Mouse (Mus musculus): ENCODE measurements around the gene Boc.

Gene Boc

DNA sequence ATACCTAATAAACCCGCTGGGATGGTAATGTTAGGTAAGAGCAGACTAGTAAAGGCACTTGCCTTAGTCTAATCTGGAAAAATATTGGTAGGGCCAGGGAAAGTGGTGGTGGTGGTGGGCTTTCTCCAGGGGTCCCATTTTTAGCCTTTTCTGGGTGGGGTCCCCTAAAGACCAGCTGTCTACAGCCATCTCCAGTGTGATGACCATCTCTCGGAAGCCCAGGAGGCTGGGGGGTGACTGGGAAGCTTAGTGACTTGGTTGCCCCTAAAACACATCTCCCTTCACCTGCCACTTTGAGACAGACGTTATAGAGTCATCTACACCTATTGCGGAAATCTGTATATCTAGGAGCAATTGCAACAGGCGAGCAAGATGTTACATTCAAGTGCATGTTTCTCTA lies 6.0 kb downstream of the Boc start:
- DNase-seq, result no peak

DNA sequence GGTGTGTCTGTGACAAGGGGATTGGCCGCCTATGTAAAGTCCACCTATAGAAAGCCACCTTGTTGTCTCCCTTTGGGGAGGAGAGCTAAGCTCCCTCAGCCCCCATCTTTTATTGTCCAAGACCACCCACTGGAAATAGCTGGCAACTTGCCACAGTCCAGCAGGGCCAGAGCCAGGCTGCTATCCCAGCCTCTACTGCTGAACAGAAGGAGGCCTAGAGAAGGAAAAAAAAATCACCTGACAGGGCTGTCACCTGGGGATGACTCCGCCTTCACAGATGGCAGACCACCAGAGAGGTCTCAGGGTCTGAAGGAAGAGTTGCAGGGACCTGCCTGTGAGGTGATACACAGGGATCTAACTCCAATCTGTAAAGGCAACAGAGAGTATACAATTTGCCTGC lies 6.7 kb downstream of the Boc start:
- DNase-seq, result no peak

DNA sequence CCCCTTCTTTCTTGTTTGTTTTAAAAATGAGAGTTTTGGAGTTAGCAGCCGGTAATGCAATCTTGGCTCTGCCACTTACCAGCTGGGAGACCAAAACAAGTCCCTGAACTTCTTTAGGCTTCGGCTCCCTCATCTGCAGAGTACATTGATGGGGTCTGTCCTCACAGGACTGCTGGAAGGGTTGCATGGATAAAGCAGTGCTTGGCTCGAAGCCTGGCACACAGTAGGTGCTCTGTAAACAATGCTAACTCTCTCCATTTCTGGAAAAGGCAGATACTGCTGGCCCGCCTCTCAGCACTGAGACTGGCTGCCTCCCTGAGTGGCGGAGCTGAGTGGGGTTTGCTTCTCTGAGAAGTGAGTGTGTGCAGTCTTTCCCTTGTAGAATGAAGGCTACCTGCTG lies 7.2 kb downstream of the Boc start:
- DNase-seq, result no peak

DNA sequence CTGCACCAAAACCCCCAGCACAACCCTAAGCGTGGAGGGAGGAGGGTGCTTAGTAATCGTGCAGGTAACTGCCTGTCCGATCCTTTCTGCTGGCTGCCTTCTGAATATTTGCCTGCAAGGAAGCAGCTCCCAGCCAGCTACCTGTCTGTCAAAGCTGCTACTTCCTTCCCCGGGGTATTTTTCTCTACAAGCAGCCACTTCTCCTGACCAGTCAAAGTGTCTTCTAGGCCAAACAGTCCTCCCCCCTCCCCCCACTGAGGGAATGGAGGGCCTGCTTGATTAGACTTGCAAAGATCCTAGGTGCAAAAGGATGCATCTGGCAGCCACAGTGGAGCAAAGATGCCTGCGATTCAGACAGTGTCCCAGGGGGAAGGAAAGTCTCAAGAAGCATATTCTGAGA lies 7.9 kb downstream of the Boc start:
- no peak for DNase-seq

DNA sequence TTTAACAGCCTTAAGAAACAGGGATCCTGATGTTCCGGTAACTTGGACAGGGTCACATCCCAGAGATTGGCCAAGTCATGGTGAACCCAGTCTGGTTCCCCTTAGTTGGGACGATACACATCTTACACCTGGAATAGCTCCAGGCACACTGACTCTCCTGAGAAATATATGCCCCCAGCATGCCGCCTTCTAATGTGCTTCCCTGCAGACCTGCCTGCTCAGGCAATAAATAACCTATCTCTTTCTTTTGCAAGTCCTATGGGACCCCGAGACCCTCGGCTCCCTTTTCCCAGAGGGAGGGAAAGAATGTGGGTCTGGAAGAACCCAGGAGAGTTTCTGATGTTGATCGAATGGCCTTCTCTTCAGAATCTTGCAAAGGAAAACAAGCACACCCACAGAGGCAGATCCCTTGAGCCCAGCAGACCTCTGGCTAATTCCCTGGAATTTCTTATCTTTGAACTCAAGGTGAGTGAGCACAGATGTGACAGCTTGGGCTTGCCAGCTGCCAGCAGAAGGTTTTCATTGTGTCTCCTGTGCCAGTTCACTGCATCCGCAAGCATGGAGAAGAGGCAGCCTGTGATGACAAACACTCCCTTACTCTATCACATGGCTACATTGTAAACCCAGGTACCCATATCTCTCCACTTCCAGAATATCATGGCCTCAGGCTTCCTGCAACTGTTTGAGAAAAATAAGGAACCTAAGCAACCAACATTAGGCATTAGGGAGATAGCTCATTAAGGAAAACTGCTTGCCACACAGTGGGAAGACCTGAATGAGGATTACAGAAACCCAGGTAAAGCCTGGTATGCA lies 8.6 kb downstream of the Boc start:
- no peak for DNase-seq

DNA sequence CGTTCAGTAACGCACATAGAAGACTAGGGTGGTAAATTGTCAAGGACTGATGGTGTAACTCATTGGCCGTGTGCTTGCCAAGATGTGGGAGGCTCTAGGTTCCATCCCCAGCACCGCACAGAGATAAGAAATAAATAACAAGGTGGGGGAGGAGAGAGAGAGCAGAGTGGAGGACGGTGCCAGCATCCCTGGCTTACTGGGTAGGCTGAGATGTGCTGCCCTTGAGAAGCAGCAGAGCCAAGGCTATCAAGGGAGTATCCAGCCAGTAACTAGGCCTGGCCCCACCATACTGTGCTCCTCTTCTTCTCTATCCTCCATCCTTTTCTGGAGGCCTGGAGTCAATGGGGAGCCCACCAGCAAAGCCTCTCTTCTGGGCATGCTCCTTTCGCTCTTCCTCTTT lies 9.3 kb downstream of the Boc start:
- no peak for DNase-seq

DNA sequence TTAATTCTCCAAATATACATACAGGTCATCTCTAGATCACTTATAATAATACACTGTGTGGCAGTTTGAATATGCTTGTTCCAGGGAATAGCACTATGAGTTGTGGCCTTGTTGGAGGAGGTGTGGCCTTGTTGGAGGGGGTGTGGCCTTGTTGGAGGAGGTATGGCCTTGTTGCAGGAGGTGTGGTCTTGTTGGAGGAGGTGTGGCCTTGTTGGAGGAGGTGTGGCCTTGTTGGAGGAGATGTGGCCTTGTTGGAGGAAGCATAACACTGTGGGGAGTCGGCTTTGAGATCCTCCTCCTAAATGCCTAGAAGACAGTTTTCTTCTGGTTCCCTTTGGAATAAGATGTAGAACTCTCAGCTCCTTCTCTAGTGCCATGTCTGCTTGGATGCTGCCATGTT lies 10.7 kb downstream of the Boc start:
- no peak for DNase-seq

DNA sequence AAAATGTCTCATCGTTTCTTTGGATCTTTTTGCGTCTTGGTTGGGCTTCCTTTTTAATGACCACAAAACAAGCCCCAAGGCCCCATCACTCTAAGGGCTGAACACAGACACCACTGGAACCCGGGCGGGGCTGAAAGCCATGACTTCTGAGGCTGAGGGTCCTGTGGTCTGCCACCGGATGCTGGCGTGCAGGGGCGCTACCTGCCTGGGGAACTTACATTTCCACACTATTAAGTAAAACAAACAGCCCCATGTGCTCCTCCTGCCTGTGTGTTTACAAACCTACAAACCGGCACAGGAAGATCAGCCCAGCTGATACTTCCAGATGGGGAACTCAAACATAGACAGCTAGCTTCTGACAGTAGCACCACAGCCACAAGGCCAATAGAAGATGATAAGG lies 11.9 kb downstream of the Boc start:
- DNase-seq, result no peak

DNA sequence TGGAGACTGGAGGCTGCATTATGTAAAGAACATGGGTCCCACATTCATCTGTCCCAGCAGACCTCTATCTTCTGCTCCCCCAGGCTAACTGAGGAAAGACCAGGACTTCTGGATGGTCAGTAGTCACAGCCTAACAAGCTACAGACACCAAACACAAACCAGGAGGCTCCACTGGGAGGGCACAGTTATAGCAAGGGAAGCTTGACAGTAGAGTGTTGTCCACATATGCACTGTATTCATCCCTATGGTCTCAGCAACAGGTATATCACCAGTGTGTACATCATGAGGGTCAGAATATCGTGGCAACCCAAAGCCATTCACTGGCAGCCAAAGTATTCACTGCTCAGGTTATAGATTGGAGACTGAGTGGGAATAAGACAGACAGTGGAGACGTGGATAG lies 12.8 kb downstream of the Boc start:
- no peak for DNase-seq

DNA sequence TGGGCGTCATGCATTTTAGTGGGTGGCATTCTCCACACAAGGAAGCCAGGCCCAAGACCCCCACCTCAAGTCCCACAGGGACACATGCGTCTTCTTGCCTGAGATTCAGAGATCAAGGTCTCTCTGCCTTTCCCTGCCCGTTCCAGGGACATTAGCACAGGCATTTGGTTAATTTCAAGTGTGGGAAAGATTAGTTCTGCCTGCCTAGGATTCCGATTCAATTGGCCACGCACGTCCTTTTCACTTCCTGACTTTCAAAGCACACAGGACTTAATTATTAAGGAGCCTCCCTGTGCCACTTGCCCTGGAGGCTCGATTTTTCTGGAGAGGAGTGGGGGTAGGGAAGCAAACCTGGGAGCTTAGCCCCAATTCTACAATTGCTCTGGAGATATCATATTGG lies 13.5 kb downstream of the Boc start:
- no peak for DNase-seq

DNA sequence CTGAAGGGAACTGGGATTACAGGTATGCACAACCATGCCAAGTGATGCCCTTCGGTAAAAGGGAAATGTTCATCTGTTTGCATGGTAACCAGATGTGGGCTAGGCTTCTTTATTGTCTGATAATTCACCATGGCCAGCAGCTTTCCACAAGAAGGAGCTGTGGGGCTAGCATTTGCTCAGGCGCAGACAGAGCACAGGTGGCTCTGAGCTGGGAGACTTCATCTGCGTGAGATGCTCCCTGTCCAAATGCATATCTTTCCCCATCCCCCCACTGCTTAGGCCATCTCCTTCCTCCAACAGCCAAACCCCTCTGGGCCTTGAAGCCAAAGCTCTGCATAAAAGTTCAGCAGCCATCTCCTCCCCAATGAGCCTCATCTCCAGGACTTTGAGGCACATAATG lies 15.6 kb downstream of the Boc start:
- DNase-seq, result no peak

DNA sequence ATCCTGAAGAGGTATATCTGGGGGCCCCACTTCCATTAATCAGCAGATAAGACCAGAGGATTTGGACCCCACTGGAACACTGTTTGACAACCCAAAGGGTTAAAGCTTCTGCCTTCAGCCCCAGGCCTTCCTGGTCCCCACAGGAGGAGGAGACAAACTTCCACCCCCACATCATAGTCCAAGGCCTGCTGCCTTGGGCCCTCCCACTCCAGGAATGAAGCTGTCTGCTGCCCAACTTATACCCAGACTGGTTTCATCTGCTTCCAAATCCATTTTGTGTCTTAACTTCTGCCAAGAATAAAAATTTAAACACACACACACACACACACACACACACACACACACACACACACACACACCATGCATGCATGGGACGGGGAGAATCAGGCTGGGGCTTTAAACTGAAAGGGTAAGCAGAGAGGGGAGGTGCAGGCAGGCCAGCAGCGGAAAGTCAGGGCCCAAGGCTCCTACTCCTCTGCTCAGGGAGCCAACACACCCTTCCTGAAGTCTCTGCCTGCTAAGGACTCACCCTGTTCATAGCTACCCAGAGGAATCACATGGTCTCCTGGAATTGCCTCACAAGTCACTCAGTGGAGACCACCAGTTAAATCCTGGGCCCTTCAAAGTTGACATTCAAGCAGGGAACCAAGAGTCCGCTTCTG lies 16.5 kb downstream of the Boc start:
- no peak for DNase-seq

DNA sequence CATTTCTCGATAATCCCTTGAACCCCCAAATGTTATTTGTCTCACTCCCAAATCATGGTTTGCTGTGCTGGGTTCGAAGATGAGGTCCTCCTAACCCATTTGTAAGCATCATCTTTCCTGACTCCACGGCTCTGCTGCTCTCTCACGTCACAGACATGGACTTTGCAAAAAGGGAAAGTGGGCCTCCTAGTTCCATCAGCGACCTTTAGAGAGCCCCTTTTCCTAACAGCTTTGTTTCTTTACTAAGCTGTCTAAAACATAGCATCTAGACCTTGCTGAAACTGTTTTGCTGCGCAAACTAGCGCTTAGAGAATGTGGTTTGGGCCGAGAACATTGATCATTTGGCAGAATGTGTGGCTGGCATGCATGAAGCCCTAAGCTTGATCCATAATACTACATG lies 19.1 kb downstream of the Boc start:
- DNase-seq, result no peak

DNA sequence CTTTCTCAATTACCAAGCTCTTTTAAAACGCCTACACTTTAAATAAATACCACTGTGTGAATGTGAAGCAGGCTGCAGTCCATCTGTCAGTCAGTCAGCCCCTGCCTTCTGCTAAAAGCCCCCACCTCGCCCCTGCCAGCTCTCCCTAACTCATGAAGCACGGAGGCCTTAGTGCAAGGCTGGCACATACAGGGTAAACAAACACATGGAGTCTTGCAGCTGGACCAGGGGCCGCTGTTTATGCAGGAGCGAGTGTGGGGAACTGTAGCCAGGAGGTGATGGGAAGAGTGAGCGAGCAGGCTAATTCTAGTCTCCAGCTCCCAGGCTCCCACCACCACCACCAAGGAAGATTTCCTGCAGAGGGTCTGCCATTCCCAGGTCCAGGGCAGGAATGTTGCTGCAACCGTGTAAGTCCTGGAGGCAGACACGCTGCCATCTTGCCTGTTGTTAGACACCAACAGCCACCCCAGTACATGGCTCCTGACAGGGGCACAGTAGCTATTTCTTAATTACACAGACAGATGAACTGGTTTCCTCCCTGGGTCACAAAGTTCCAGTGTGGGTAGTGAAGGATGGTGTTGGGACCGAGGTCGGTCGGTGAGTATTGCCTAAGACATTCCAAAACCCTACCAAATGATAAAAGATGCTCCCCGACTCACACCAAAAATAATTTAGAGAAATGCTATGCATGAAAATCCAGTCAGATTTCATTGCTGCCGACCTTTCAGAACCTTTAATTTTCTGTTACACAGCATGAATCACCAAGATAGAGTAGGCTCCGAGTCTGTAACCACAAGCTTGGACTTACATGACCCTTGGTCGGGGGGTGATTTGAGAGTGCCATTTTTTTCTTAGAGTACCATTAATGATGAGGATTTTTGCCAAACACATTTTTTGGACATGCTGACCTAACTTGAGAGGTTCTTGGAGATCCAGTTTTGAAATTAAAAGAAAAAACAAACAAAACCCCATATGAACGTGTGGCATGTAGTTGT lies 20.0 kb downstream of the Boc start:
- no peak for DNase-seq

DNA sequence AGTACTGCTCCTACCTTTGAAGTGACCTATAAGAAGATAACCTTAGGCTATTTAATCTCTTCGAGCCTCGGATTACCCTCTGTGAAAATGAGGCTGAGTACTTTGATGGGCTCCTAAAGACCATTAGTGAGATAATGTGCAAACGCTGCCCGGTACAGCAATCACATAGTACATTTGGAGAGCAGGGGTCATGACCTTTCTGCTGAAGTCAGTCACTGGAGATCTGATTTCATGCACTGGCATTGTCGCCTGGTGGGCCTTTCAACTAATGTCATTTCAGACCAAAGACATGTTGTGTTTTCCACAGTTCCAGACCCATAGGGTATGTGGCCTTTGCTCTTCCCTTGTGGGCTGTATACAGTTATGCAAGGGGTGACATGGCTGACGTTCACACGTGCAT lies 24.6 kb downstream of the Boc start:
- DNase-seq, result no peak

DNA sequence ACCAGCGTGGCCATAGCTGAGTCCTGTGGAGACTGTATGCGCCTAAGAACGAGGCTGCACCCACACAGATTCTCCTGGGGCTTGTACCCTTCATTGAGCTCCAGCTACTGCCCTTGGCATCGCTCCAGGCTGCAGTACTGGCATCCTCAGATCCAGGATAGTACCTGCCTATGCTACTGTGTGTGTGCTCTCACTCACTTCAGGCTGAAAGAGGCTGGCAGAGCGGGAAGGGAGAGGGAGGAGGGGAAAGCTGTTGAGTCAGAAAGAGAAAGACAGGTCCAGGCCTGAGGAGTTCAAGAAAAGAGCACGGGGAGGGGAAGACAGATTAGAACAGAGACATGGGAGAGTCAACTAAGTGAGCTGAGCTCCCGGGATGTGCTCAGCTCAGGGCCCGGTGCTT lies 25.2 kb downstream of the Boc start:
- no peak for DNase-seq

DNA sequence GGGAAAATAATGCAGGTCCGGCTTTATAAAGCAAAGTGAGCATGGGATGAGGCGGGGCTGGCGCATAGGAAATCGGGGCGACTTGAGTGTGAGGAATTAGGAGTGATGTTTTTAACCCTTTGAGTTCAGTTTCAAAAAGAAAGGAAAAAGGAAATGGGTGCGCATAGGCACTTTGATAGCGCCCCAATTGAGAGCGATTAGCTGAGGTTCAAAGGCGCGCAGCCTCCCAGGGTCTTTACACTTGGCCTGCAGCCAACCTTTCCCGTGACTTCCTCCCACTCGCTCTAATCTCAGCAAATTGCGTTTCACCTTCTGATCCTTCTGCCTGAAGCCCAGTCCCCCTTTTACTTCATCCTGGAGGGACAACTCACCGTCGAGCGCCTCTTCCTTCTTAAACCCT lies 25.8 kb downstream of the Boc start:
- no peak for DNase-seq

DNA sequence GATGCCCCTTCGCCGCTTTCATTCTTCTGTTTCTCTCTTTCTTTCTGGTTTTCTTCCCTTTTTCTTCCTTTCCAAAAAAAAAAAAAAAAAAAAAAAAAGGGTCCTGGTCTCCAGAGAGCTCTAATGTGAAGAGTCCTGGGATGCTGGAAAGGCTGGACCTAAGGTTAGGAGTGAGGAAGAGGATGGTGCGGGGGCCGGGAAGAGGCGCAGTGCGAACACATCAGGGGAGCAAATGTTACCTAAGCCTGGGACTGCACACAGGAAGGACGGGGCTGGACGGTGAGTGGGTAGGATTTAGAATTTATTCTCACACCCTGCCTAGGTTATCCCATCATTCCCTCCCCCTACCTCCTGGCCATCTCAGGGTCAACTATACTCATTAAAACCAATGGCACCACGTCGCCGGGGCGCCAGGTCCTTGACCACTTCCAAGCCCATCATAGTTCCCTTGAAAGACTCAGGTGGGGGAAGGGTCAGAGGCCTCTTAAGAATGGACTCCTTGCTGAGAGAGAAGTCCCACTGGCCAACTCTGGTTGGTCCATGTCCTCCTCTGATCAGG lies 27.4 kb downstream of the Boc start:
- no peak for DNase-seq

DNA sequence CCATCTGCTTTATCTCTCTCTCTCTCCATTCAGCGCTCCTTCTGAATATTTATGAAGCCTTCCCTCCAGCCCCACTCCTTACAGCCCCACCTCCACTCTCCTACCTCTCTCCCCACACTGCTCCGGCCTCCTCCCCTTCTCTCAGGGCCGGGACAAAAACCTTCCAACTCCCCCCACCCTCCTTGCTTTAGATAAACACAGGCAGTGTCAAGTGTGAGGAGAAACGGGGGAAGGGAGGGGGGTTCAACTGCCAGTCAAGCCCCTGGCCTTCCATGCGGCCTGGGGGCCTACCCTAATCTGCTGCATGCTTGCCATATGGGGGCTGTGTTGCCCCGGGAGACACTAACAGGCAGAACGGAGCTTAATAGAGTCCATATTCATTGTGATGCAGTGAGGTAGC lies 27.9 kb downstream of the Boc start:
- DNase-seq, result no peak

DNA sequence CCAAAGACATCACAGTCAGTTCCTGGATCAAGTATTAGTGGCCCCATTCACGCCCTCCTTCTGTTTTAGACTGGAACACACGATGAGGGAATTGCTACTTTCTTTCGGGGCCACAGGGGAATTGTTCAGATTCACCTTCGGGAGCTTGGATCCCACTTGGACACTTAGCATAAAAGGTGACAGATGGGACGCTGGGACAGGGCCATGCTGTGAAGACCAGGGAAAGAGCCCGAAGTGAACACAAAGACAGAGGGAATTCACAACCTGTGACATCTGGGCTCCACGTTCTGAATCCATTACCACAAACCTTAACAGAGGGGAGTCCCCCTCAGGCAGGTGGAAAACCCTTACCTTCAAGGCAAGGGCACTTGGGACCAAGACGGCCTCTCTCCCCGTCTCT lies 28.5 kb downstream of the Boc start:
- no peak for DNase-seq

DNA sequence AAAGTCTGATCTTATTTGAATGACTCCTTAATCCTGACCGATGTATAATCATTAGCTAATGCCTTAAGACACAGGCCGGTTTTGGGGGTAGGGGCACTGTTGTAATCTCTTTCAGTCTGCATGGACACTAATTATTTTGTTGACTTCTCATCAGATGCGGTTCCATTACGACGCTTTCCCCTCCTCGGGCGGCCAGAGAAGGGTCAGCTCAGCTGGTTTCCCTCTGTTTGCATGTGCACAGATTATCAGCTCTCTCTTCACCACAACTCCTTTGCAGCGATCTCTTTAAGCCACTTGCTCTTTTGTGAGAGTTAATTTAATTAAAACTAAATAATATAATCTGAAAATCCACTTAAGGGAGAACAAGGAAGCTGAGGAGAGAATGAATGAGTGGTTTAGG lies 29.0 kb downstream of the Boc start:
- DNase-seq, result no peak

DNA sequence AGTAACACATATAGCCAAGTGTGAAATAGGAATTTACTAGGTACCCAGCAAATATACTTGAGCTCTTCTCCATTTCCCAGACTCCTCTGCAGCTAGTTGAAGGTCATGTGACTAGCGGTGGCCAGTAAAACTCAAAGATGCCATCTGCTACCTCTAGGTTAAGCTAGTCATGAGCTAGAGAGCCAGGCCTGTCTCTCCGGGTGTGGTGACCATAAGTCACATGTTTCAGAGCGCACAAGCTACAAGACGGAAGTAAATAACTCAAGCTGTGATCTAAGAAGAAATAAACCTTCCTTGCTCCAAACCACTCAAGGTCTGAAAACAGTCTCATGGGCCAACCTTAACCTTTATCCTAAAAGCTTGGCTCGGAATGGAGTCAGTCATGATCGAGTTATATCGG lies 29.7 kb downstream of the Boc start:
- no peak for DNase-seq

DNA sequence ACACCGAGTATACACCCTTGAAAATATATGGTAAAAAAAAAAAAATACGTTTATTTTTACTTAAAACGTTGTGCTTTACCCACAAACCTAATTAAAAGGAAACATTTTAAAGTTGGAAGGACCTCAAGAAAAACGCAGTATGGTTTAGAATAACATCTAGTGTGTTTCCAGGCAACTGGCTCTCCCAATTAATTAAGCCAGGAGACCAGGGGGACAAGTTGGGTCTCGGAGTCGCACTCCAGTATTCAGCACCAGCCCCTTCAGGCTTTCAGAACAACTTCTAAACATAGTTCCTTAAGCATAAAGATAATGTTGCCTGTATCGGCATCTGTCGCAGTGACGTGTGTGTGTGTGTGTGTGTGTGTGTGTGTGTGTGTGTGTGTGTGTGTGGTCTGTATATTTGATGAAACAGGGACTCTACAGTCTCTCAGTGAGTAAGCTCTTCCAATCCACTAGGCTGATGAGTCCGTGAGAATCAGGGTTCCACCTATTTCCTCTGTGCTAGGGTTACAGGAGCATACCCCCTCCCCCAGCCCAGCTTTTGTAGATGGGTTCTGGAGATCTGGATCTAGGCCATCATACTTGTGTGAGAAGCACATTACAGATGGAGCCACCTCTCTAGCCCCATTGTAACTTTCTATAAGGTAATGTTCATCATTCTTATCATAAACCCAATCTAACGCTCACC lies 31.3 kb downstream of the Boc start:
- no peak for DNase-seq

Data from right cerebral cortex, adult 18-20 months (tissue).